Mouse (Mus musculus) hematopoietic stem cell, adult 5-6 weeks (primary cell): ENCODE results near the gene Dlg2. TPM values are rescaled to one million over a fixed set of nuclear protein-coding genes. Genes with fewer than 3 reads are reported as not detected.

Experiments used
- ATAC-seq, 2 experiments: fragments of 125-278 bp in 1 of 2; replicated peaks in 1 of 2; 2 replicates each; pipeline ENCODE4 v1.8.0; 2016 to 2017; ENCODE audit warnings: inconsistent platforms in 2 of 2, mild to moderate bottlenecking in 2 of 2, moderate number of reproducible peaks in 2 of 2, low read depth in 1 of 2, moderate TSS enrichment in 1 of 2; ENCODE audit not compliant: low FRiP score in 2 of 2, poor library complexity in 2 of 2, severe bottlenecking in 2 of 2, insufficient read depth in 1 of 2, low TSS enrichment in 1 of 2
- total RNA-seq: library from RNA; stranded (forward); fragments of 172-1452, 232-1000 nt; gene quantifications from 2 replicates; pipeline ENCODE4 v1.2.3, GENCODE M21; 2017

Dlg2 gene
- total RNA-seq, 1 experiment from 2014 or later = 3.8 TPM

DNA sequence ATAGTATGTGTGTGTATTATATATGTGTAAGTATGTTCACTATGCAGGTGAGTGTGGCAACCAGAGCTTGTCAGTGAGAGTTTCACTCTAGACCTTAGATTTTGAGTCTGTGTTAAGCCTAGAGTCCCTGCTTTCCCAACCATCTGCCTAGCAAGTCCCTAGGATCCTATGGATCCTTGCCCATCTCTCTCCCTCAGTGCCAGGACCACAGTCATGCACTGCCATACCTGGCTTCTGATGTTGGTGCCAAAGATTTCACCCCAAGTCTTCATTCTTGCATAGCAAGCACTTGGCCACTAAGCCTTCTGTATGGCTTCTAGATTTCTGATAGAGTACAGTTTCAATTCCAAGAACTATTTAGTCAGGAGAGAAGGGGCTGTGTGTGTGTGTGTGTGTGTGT lies 1843.7 kb downstream of the Dlg2 start:
- no peak for ATAC-seq

DNA sequence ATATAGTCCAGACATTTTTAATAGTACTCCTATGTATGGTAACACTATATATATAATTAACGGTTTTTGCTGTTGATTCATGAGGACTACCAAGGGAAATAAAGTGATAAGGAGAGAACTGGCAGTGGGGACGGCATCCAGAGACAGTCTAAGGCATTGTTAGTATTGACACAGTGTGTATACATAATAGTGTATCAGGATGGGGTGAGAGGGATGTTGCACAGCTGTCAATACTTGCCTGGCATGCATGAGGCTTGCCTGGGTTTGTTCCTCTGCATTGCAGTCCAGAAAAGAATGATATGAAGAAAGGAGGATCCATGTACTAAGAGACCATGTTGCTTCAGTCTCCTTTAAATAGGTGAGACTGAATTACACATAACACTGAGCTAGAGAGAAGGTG lies 1845.3 kb downstream of the Dlg2 start:
- no peak for ATAC-seq

DNA sequence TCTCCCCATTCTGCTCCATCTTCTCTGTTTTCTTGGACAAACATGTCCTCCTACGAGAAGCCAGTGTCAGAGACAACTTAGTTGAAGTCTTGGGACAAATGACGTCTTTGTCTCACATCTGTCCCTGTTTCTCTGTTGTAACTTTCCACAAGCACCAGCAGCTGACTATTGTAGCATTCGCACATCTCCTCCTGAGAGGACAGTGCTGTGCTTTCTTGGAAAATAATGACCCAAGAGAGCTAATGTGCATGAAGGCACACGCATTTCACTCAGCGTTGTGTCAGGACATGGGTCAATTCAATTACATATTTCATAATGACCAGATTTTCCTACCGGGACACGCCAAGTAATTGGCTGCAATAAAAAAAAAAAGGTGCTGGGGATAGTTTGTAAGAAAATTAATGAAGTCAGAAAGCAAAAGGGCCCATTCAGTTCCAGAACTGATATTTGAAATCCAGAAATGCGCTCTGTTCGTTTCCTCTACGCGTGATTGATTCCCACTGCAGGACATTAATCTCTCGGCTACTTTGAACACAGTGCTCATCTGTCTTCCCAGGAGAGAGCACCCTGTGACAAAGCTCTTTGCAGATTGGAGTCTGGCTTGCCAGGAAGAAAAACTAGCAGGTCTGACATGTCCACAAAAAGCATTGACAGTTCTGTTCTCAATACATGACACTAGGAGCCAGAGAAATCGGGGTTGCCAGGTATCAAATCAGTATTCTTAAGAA lies 1846.0 kb downstream of the Dlg2 start:
- no peak for ATAC-seq

DNA sequence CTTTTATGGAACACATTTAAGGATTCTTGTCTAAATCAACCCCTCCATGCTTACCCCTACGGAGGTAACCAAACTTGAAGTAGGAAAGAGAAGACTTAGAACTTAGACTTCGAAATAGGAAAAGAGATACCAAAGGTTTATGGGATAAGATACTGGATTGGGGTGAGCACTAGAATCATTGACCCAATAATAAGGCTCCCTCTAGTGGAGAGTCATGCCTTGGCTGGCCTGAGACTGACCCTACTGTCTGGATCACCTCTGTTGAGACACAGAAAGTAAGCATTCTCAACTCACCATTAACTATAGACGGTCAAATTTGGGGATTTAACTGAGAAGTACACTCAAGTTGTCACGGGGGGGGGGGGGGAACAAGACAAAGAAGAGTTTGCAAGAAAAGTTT lies 1847.2 kb downstream of the Dlg2 start:
- ATAC-seq = peak; percentile 66 to 83; a peak in 3 of 4 replicates

DNA sequence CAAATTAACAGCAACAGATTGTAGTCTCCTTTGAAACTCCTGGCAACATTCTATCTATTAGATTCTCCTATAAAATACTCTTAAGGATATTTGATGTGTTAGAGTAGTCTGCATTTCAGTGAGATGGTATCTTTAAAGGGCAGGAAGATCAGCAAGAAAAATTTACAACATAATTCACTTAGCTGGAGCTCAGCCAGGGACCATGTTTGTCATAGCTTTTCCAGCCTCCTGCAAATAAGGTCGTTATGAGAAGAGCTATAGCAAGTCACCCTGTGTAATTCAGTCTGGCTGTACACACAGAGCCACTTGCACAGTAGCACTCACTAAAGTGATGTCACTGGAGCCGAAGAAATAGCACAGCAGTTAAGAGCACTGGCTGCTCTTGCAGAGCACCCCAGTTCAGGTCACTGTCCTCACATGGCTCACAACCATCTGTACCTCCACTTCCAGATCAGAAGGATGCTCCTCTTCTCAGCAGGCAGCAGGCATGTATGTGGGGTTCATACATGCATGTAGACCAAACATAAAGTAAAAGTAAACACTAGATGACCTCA lies 1850.9 kb downstream of the Dlg2 start:
- ATAC-seq = no peak

DNA sequence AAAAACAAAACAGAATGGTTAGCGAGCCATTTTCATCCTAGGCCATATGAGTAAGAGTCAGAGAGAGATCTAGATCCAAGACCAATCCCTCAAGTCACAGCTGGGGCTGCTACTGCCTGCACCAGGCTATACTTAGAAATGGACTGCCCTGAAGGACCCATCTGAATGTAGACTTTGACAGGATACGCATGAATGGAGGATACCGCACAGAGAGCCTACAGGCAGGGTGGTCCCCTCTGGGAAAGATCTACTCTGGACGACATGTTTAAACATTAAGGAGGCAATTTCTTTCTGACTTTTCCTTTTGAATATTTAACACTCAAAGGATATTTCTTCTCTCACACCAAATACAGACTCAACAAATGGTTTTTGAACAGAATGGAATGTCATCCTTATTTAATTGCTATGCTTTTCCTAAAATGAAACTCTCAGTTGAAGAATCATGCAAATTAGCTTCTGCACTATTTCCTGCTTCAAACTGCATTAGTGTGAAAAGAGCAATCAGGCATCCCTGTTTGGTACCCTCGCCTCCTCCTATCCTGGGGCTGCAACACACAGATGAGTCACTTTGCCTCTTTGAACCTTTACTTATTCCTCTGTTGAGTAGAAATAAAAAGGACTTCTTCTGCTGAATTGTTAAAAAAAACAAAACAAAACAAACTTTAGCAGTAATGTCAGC lies 1856.9 kb downstream of the Dlg2 start:
- ATAC-seq = no peak

DNA sequence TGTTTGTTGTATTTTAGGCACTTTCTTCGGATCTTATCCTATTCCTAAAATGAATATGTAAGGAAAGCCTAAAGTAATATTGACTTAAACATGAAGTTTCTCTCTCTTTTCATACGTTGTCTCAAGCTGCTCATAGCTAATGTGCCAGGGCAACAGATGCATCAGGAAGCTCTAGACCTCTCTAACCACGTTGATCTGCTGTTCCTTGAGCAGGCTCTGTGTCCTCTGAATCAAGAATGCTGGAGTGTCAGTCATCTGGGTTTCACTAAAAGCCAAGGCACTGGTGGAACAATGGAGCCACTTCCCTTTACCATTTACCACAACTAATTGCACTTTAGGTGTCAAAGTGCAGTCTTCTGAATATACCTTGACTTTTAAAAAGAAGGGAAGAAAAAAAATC lies 1880.1 kb downstream of the Dlg2 start:
- no peak for ATAC-seq

DNA sequence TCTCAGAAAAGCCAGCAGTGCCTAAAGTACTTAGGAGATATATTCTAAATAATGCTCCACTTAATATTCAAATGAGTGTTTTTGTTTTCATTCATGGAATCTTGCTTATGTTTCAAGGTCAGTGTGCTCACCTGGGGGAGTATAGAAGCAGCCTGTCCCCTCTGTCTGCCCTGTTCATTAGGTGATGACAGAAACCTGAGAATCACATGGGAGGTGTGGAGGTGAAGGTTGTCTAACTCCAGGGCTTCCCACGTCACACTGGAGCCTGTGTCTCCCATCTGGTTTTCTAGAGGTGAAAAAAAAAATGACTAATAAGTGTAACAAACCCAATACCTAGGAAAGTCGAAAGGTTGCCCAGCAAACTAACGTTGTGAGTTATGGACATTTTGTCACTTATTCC lies 1886.9 kb downstream of the Dlg2 start:
- ATAC-seq = no peak

DNA sequence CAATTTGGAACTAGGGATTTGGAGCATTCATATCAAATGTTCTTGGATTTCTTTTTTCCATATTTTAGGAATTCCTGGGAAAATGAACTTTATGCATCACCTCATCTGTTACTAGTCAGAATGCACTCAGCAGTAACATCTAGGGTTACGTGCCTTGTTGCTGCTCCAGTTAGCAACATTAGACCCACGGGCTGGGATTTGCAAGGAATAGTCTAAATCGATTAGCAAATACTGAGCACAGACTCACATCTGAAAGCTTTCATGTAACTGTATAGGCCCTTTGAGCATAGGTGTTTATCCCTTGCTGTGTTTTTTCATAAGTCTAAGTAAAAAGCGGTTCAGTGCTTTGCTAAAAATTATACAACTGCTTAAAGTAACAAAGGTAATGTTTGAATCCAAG lies 1887.3 kb downstream of the Dlg2 start:
- ATAC-seq = no peak

DNA sequence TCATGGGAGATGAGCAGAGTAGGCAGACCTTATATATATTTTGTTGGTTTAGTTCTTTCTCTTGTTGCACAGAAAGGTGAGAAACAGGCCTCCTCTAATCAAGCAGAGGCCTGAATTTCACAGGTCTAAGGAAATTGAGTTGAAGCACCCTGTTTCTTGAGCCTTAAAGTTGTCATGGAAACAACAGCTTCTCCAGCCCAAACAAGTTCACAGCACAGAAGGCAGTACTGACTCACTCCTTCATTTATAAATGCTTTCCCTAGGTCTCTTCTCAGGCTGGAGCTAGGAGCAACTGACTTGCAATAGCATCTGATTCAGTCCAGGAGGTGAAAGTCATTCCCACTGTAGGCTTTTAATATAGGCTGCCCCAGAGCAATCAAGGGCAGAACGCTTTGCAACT lies 1890.6 kb downstream of the Dlg2 start:
- ATAC-seq = no peak

DNA sequence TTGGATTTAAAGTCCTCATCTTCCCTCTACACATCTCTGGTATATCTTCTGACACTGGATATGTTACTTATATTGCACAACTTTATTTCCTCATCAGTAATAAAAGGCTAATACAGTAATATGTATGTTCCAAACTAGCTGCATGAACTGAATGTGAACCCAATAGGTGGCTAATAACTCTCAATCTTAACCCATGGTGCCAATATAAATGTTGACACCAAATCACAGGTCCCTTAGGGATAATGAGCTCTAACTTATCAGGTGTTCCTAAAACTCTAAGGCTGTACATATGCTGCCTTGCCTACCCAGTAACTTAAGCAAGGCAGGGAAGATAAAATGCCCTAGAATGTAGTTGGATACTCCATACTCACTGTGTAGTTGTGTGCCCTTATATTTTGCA lies 1894.0 kb downstream of the Dlg2 start:
- ATAC-seq = no peak

DNA sequence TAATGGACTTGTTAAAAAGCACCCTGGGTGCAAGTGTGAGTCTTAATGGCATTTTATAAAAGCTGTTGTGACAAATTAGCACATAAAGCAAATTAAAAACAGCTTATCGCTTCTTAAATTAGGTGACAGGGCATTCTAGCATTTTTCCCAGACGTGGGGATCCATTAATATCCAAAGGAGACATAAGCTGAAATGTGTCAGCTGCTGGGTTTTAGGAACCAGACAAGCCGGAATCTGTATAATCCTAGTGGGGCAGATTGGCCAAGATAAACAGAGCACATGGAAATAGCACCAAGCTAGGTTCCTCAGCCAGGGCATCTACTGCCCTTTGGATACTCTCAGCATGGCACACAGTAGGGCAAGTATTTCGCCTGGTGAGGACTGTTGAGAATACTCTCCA lies 1895.2 kb downstream of the Dlg2 start:
- no peak for ATAC-seq

DNA sequence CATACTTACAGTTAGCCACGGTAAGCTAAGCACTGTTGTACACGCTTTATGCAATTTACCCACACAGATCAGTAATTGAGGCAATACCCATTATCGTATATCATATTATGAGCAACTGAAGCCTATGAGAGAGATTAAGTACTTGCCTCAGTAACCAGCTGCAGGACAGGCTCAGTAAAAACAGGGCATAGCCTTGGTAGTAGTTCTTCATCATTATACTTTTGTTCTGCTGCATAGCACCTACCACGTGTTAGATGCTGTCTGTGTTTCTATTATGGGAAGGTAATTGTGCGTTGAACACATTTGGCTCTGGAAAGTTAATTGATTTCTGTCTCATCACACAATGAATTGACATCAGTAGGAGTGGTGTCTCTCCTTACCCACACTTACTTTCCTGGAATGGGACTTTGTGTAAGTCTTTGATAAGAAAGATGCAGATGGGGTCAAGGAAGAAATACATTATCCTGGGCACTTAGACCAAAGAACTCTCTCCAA lies 1897.4 kb downstream of the Dlg2 start:
- no peak for ATAC-seq

DNA sequence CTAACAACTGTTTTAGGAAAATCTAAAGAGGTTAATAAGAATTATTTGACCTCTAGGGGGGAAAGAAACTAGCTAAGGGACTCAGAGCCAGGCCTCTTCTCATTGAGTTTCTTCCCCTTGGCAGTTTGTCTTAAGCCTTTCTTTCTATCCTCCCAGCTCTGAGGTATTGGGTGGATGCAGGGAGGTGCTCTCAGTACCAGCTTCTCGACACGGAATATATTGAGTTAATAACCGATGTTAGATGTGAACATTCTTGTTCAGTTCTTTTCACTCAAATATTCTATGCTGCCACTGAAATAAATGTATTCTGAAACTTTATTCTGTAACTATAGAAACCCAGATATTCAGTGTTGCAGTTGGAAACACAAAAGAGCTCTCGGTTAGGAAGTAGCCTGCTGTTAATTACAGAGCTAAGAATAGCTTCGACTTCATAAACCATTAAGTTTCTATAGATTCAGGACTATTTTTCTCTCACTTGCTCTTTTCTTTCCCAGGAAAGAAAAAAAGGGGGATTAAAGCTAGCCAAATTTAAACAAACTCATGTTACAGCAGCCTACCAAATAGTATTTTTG lies 1907.5 kb downstream of the Dlg2 start:
- ATAC-seq = no peak

DNA sequence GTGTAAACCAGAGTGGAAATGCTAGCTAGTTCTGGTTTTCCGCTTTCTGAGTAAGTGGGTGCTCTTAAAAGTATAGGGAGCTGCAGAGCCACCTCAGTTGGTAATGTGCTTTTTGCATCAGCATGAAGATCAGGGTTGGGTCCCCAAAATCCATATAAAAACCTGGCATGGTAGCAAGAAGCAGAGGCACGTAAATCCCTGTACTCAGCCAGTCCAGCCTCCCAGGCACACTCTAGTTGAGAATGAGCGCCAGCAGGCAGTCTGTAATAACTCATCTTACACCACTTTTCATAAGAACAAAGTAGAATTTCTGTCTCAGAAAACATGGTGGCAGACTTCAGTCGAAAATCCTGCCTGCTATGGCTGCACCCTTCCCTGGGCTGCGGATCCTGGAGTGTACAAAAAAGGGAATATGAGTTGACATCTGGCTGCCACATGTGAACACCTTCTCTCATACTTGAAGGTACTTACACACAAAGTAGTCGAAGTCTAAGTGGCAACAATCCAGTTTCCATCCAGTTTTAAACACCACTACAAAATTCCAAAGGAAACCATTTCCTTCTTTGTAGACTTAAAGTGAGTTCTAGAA lies 1915.7 kb downstream of the Dlg2 start:
- ATAC-seq = no peak

DNA sequence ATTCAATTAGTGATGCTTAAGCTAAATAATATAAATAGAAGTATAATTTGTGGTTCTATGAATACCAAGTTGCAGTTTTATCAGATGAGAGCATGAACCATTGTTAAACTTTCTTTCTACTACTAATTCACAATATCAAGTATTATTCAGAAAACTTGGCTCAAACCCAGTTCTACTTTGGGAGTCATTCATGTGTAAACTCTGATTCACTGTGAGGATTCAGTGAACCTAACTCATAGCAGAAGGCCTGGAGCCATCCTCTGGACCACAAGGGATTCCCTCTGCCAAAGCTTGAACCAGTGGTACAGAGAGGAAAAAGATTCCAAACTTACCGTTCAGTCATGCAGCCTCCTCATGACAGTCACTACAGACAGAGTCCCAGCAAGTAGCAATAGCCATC lies 1920.3 kb downstream of the Dlg2 start:
- no peak for ATAC-seq

DNA sequence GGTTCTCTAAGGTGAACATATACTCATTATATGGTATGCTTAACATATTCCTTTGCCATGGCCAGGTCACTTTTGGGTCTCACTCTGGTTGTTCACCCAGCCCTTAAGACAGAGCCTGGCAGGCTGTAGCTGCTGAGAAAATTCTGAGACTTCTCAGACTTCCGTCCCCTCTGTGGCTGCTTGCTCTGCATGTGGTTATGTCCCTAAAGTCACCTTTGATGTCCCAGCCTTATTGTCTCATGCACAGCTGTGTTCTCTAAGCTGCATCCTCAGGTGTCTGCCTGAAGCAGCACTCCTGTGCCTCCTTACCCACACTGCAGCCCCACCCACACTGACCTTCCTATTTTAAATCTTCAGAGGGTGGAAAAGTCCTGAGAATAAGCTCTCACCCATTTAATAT lies 1922.4 kb downstream of the Dlg2 start:
- ATAC-seq = no peak

DNA sequence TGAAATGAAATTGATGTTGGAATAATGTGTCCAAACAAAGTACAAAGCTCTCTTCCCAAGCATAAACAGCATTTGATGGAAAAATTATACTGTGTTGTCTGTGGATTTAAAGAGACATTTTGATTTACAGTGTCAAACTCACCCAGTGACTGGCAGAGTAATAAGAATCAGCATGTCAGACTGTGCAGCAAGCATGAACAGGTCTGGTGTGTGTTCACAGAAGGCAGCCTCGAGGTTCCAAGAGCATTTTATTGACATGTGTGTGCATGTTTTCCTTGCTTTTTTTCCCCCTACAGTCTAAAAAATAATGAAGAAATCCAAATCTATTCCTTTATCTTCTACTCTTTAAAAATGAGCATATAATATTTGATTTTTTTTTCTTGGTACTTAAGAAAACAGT lies 1924.1 kb downstream of the Dlg2 start:
- no peak for ATAC-seq
